Mouse (Mus musculus) urinary bladder, adult 18-20 months (tissue): Measurements from ENCODE around the gene Hccs.
"Not testable (repeated sequence)": the region's sequence is repeated elsewhere in the genome, so short reads cannot be mapped to it uniquely, and the experiment has no call there.

Experiments
- DNase-seq, 2 experiments: peaks; one replicate each; pipeline ENCODE4 v3.0.0; 2022; ENCODE audit warnings: low spot score in 2 of 2, mixed read lengths in 2 of 2

Gene Hccs

DNA sequence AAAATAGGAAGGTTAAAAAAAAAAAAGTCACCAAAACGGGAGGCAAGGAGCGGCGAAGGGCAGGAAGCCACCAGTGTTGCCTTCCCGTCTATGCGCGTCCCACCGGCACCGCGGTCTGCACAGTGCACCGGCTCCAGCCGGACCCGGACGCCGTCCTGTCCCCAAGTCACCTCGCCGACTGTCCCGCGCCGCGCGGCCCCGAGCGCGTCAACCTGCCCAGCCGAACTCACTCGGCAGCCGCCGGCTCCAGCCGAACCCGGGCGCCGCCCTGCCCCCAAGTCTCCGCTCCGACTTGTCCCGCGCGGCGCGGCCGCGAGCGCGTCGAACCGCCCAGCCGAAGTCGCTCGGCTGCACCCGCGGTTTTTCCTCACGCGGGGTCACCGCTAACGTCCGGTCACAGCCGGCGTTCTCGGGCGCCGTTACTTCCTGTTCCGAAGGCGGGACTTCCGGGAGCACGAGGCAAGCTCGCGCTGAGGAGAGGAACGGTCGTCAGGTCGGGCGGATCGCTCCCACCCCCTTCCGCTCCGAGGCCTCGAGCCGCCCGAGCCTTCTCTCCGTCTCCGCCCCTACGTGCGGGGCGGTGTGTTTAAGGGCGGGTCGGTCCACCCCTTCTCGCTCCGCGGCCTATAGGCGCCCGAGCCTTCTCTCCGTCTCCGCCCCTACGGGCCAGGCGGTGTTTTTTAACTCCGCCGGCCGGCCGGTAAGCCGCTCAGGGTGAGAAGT lies at the start of gene Hccs:
Hccs (minus strand) TSS at position 428 of the 723 bp plus-strand sequence.
- DNase-seq, result peak; percentile 62 to 87

GRCm38 (mm10) chrX:169357146-169357772 lies 37.1 kb upstream of the Hccs start:
- DNase-seq, result no peak

- no peak for DNase-seq
These were observed 18.0 kb upstream of the Hccs start for GRCm38 (mm10) chrX:169338213-169338612.

GRCm38 (mm10) chrX:169337559-169337958 lies 17.4 kb upstream of the Hccs start:
- DNase-seq, result no peak

DNA sequence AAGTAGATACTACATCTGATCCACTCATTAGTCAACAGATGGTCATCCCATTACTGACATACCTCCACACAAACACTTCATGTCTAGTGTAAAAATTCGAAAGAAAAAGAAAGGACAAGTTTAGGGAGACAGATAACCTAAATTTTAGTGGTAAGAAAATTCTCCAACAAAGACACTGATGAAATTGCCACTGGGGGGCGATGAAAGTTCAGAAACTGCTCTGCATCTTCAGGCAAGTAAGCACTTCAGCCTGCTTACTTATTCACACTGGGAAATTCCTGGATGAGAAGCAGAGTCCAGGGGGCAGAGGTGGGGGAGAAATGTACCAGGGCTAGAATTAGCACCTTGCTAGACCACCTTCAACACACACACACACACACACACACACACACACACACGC lies 12.1 kb upstream of the Hccs start:
- DNase-seq, result peak in 1 of 2 experiments; percentile 4

GRCm38 (mm10) chrX:169325929-169326595 lies 5.9 kb upstream of the Hccs start:
- no peak for DNase-seq

GRCm38 (mm10) chrX:169320668-169321005 lies 465 bp upstream of the Hccs start:
- not testable (repeated sequence) for DNase-seq

- no peak for DNase-seq
These were observed 959 bp downstream of the Hccs start for GRCm38 (mm10) chrX:169319066-169319760.

- DNase-seq, result no peak
These were observed 11.6 kb downstream of the Hccs start for GRCm38 (mm10) chrX:169308559-169308958.

GRCm38 (mm10) chrX:169303945-169304344 lies 16.2 kb downstream of the Hccs start:
- DNase-seq, result no peak

- DNase-seq, result no peak
These were observed 17.7 kb downstream of the Hccs start for GRCm38 (mm10) chrX:169302271-169303045.

DNA sequence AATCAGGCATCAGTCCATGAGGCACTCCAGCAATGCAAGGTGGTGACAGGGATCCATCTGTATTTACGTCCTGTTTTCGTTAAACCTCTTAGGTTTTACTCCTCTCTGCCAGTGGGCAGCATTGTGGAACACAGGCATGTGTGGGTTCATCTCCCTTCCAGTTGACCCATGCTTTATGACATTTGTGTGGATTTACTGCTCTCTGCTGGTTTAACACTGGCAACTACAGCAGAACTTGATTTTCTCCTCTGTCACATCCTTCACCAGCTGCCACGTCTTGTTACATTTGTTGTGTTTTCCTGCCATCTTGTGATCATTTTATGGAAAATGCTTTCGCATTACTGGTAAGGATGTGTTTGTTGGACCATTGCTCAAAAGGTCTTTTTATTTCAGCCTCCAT lies 20.6 kb downstream of the Hccs start:
- no peak for DNase-seq

DNA sequence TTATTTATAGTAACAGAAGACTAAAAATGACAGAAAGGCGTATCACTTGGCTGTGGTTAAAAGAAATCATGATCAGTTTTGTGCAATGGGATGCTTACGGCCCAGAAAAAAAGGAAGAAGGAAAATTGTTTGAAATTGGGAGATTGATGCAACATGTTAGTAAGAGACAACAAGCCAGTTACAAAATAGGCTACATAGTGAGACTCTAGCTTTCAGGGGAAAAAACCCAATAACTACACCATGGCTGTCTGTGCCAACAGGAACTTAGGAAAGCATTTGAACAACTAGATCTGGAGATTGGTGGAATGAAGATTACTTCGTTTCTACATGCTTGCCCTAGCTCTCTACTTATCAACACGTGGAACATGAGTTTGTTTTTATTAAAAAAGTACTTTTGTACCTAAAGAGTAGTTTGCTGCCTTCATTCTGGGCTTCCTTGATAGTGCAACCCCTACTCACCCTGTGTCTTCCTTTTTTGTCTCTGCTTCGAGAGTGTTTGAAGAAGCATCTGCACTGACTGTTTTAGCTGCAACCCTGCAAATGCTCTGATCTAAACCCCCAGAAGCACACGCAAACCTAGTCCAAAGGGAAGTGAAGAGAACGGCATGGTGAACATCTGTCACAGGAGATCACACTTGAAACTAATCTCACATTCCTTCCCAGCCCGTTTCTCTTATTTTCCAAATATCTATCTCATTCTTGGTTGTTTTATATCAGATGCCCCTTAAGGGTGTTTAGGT lies 56.6 kb downstream of the Hccs start:
- no peak for DNase-seq

GRCm38 (mm10) chrX:169262212-169262611 lies 58.0 kb downstream of the Hccs start:
- DNase-seq, result no peak

DNA sequence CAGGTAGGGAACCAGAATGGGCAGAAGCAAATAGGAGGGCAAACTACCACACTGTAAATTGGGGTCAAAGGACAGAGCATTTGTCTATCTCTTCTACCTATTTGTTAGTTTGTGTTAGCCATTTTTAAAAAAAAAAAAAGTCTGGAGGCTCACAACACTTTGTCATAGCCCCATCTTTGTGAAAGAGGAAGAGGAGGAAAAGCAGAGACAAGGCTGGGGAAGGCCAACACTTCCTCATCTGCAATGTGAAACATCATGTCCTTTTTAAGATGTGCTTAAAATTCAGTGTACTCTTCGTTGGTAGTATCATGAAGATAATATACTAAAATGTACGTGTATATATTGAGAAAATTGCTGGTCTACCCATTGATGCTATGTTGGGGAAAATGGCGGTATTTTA lies 59.1 kb downstream of the Hccs start:
- no peak for DNase-seq

DNA sequence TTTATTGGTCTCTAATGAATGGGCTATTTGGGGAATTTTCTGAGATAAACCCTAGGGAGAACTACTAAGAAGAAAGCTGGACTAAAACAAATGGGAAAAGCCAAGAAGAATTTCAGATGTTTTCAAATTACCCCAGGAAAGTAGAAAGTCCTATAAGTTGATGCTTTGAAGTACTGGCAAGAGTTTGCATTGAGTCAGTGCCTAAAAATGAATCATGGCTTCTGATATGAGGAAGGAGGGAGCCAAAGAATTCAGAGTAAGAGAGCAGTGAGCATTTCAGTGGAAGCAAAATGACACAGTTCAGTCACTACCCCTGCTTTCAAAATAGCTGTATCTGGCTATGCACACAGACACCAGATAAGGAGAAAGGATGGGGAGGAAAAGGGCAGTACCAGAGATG lies 63.4 kb downstream of the Hccs start:
- DNase-seq, result no peak

DNA sequence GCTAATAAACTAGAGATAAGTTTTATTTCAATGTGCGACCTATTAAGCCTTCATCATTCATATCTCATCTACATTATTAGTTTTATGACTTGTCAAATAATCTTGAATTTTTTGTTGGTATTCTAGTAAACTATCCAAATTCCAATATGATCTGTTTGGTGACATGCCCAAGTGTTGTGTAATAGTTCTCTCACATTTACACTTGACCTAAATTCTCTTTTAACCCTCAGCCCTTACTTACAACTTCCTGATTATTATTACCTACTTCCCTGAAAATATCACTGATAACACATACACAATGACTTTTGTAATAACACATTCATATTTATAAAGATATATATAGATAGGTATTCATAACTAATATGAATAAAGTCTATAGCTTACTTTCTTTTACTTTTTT lies 64.3 kb downstream of the Hccs start:
- DNase-seq, result no peak

GRCm38 (mm10) chrX:169222357-169223062 lies 97.7 kb downstream of the Hccs start:
- no peak for DNase-seq

GRCm38 (mm10) chrX:169220064-169220463 lies 100.1 kb downstream of the Hccs start:
- no peak for DNase-seq

GRCm38 (mm10) chrX:169210019-169210418 lies 110.2 kb downstream of the Hccs start:
- DNase-seq, result no peak
